Mouse (Mus musculus) liver, embryonic 12.5 days (tissue): ENCODE measurements around the gene Asb16. TPM values are rescaled to one million over a fixed set of nuclear protein-coding genes. Genes with fewer than 3 reads are reported as not detected.
A peak's percentile ranks its signal among the peaks of the same experiment; 100 is the strongest.

Source experiments
- ATAC-seq: fragments of 200-750 bp; cut with Nextera tagmentation; 2 replicates; pipeline ENCODE4 v1.8.0; 2017; ENCODE audit warnings: moderate number of reproducible peaks, mild to moderate bottlenecking, moderate library complexity
- H3K27ac ChIP-seq: fragments of 300-500 bp; sonication (generic); 2 replicates; pipeline ENCODE4 v1.5.1; 2016; ENCODE audit warnings: mild to moderate bottlenecking
- H3K27me3 ChIP-seq: fragments of 300-500 bp; sonication (generic); replicated peaks from 2 replicates; pipeline ENCODE4 v1.6.1; 2016; ENCODE audit warnings: mild to moderate bottlenecking, moderate library complexity
- H3K36me3 ChIP-seq: fragments of 300-500 bp; sonication (generic); 2 replicates; pipeline ENCODE4 v1.6.1; 2016; ENCODE audit warnings: mild to moderate bottlenecking, moderate library complexity
- H3K4me1 ChIP-seq: fragments of 300-500 bp; sonication (generic); 2 replicates; pipeline ENCODE4 v1.6.1; 2016
- H3K4me2 ChIP-seq: fragments of 300-500 bp; sonication (generic); 2 replicates; pipeline ENCODE4 v1.6.1; 2016; ENCODE audit warnings: mild to moderate bottlenecking, moderate library complexity
- H3K4me3 ChIP-seq: fragments of 300-500 bp; sonication (generic); 2 replicates; pipeline ENCODE4 v1.5.1; 2016; ENCODE audit warnings: mild to moderate bottlenecking, moderate library complexity
- H3K9ac ChIP-seq: fragments of 300-500 bp; sonication (generic); 2 replicates; pipeline ENCODE4 v1.6.1; 2016; ENCODE audit warnings: mild to moderate bottlenecking, moderate library complexity
- H3K9me3 ChIP-seq: fragments of 300-500 bp; sonication (generic); replicated peaks from 2 replicates; pipeline ENCODE4 v1.6.1; 2016; ENCODE audit warnings: mild to moderate bottlenecking, moderate library complexity
- WGBS: fragments of 180-500 bp; shearing (Covaris S2); methylation state at CpG from one replicate; pipeline ENCODE4 v1.1.7; 2016; ENCODE audit not compliant: insufficient replicate concordance; 5-methylcytosine and 5-hydroxymethylcytosine counted together
- polyA plus RNA-seq: library from polyadenylated mRNA; unstranded; fragments of >200 nt; fragmentation: Nextera tagmentation; extraction: Ambion mirVana; gene quantifications from 2 replicates; pipeline ENCODE4 v1.2.1, GENCODE M21; 2016

The Asb16 gene
- polyA plus RNA-seq, 1 experiment from 2014 or later, result 0.05 TPM

- 64% methylated on average over 14 of the region's 14 CpGs for WGBS
- Histone ChIP-seq H3K27me3 (peaks cover 20% of the 10 kb centered on the region), H3K9ac (peak overlapping the region; percentile 48; the same call in 1 of the 2 replicates), H3K9me3 (no peaks in the 10 kb centered on the region), H3K36me3 (peaks cover 3% of the 10 kb centered on the region), H3K4me3 (no peak overlapping the region; the same call in 1 of the 2 replicates), H3K27ac (no peak overlapping the region), H3K4me1 (peaks cover 21% of the 10 kb centered on the region), H3K4me2 (peak overlapping the region; percentile 60)
- no peak for ATAC-seq
Observed at GRCm38 (mm10) chr11:102245581-102246272, 22.8 kb upstream of the Asb16 start.

- H3K9ac ChIP-seq, result no peak overlapping the region
- WGBS, result 72% methylated on average over 6 of the region's 6 CpGs
- ATAC-seq, result no peak
- no peak overlapping the region for H3K4me3 ChIP-seq
- H3K36me3 ChIP-seq, result peaks cover 8% of the 10 kb centered on the region
- H3K9me3 ChIP-seq, result no peaks in the 10 kb centered on the region
- no peak overlapping the region for H3K27ac ChIP-seq
- H3K4me1 ChIP-seq, result peaks cover 21% of the 10 kb centered on the region
- H3K4me2 ChIP-seq, result no peak overlapping the region
- H3K27me3 ChIP-seq, result peaks cover 20% of the 10 kb centered on the region
Observed at GRCm38 (mm10) chr11:102246273-102246635, 22.3 kb upstream of the Asb16 start.

GRCm38 (mm10) chr11:102246871-102247270 is 21.7 kb upstream of the Asb16 start:
- Histone ChIP-seq H3K4me2 (no peak overlapping the region), H3K9me3 (no peaks in the 10 kb centered on the region), H3K9ac (no peak overlapping the region), H3K27ac (no peak overlapping the region), H3K36me3 (peaks cover 14% of the 10 kb centered on the region), H3K4me1 (peaks cover 21% of the 10 kb centered on the region), H3K4me3 (no peak overlapping the region), H3K27me3 (peaks cover 20% of the 10 kb centered on the region)
- no peak for ATAC-seq
- WGBS, result 73% methylated on average over 4 of the region's 4 CpGs

DNA sequence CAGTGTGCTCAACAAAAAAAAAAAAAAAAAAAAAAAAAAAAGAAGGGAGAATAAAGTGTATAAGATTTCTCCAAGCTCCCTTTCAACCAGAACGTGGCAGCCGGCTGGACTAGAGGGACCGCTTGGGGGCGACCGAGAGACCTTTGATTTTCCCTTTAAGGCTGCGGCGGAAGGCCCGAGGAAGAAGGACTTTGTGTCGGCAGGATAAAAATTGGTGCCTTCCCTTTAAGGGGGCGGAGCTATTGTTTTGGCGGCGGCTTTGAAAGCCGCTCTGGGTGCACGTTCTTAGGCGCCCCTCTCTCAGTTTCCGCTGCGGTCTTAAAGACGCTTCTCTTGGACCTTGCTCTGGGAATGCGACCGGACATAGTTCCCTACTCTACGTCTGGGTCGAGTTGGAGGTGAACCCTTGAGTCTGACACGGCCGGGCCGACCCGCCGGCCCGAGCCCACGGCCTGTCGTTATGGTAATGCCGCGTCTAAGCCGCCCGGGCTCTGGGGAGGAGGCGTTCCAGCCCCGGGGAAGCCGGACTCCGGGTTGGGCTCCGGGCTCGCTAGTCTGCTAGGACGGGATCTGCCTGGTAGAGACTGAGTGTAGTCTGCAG is 19.8 kb upstream of the Asb16 start, which contains the start of gene BC030867:
BC030867 (plus strand) TSS at position 253 of the 601 bp plus-strand sequence.
- Histone ChIP-seq H3K4me3 (peak within 1 kb of the TSS; percentile 82), H3K4me1 (peaks cover 21% of the 10 kb centered on the region), H3K36me3 (peaks cover 23% of the 10 kb centered on the region), H3K4me2 (peak within 1 kb of the TSS; percentile 92), H3K9ac (peak within 1 kb of the TSS; percentile 85), H3K27me3 (peaks cover 20% of the 10 kb centered on the region), H3K27ac (peak within 1 kb of the TSS; percentile 76), H3K9me3 (no peaks in the 10 kb centered on the region)
- WGBS, result 1% methylated on average over 41 of the region's 41 CpGs
- peak; percentile 83 for ATAC-seq

DNA sequence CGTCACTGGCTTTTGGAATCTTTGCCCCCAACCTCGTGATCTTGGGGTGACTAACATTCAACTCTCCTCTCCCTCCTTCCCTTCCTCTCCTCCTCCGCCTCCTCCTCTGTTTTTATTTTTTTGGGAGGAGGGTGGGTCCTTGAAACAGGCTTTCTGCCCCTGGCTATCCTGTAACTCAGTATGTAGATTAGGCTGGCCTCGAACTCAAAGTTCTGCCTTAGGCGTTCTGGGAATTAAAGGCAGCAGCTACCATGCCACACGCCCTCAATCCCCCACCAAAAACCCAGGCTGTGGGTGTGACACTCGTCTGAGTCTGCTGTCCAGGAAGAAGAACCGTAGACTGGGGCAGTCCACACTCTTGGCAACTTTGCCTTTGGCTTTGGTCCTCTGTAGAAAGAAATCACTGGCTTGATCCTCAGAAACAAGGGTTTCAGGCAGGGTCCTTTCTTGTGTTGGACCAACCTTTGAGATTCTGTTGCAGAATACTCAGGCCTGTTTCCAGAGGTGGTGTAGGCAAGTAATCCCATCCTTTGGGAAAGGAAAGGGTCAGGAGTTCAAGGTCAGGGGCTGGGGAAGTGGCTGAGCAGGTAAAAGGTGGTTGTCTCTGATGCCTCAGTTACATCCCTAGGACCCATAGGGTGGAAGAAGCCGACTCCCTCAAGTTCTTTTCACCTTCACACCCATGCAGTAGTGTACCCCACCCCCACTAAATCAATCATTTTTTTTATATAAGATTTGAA is 19.0 kb upstream of the Asb16 start:
- Histone ChIP-seq H3K27me3 (peaks cover 15% of the 10 kb centered on the region), H3K4me1 (peaks cover 20% of the 10 kb centered on the region), H3K4me3 (peak overlapping the region; percentile 82), H3K9me3 (no peaks in the 10 kb centered on the region), H3K4me2 (peak overlapping the region; percentile 92), H3K27ac (peak overlapping the region; percentile 76), H3K9ac (peak overlapping the region; percentile 85), H3K36me3 (peaks cover 29% of the 10 kb centered on the region)
- 10% methylated on average over 9 of the region's 9 CpGs for WGBS
- peak; percentile 21; the same call in 1 of the 2 replicates for ATAC-seq

- no peak overlapping the region for H3K4me2 ChIP-seq
- H3K27me3 ChIP-seq, result no peaks in the 10 kb centered on the region
- H3K9ac ChIP-seq, result no peak overlapping the region
- H3K4me3 ChIP-seq, result no peak overlapping the region
- no peak for ATAC-seq
- H3K36me3 ChIP-seq, result peaks cover 81% of the 10 kb centered on the region
- H3K4me1 ChIP-seq, result peaks cover 12% of the 10 kb centered on the region
- WGBS, result 63% methylated on average over 9 of the region's 9 CpGs
- no peaks in the 10 kb centered on the region for H3K9me3 ChIP-seq
- H3K27ac ChIP-seq, result no peak overlapping the region
Observed at GRCm38 (mm10) chr11:102257514-102257913, 11.0 kb upstream of the Asb16 start.

DNA sequence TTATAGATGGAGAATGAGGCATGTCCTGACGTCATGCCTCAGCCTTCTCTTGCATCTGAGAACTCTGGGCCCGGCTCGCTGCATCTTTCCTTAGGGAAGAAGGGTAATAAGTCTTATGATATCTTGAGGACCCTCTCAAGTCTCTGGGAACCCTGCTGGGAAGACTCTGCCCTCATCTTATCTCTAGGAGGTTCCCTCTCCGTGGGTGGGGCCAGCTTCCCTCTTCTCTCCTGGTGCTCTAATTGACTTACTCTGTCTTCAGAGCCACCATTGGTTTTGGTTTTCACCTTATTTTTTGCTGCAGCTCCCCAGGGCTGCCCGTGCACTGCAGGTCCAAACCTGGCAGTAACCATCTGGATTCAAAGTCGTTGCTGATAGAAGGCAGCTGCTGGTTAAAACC is 10.4 kb upstream of the Asb16 start:
- ATAC-seq, result no peak
- 69% methylated on average over 6 of the region's 6 CpGs for WGBS
- Histone ChIP-seq H3K4me1 (peaks cover 12% of the 10 kb centered on the region), H3K4me2 (no peak overlapping the region), H3K9ac (0 out of 2 replicates have a peak overlapping the region, but pooled peaks have one; percentile 8), H3K9me3 (no peaks in the 10 kb centered on the region), H3K27me3 (no peaks in the 10 kb centered on the region), H3K36me3 (peaks cover 83% of the 10 kb centered on the region), H3K27ac (no peak overlapping the region; the same call in 1 of the 2 replicates), H3K4me3 (no peak overlapping the region)

DNA sequence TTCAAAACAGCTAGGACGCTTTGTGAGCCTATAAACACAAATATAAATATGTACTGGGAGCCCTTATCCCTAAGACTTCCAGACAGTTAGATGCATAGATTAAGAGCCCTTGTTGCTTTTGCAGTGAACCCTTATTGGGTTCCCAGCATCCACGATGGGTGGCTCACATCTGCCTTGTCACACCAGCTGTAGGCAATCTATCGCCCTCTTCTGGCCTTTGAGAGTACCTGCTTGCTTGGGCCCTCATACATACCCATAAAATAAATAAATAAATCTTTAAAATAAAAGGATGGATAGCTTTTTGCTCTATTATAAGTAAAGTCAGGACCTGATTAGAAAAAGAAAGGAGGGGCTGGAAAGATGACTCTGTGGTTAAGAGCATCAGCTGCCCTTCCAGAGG is 10.0 kb upstream of the Asb16 start:
- H3K27me3 ChIP-seq, result no peaks in the 10 kb centered on the region
- peaks cover 87% of the 10 kb centered on the region for H3K36me3 ChIP-seq
- no peak overlapping the region for H3K4me3 ChIP-seq
- peaks cover 12% of the 10 kb centered on the region for H3K4me1 ChIP-seq
- H3K27ac ChIP-seq, result no peak overlapping the region
- H3K9ac ChIP-seq, result 0 out of 2 replicates have a peak overlapping the region, but pooled peaks have one; percentile 8
- no peak overlapping the region for H3K4me2 ChIP-seq
- no peaks in the 10 kb centered on the region for H3K9me3 ChIP-seq
- 82% methylated on average over 3 of the region's 3 CpGs for WGBS
- no peak for ATAC-seq

GRCm38 (mm10) chr11:102263211-102263610 is 5.3 kb upstream of the Asb16 start:
- Histone ChIP-seq H3K4me2 (no peak overlapping the region), H3K4me3 (no peak overlapping the region), H3K4me1 (peaks cover 16% of the 10 kb centered on the region), H3K27ac (no peak overlapping the region), H3K9ac (no peak overlapping the region), H3K9me3 (no peaks in the 10 kb centered on the region), H3K36me3 (peaks cover 68% of the 10 kb centered on the region), H3K27me3 (no peaks in the 10 kb centered on the region)
- 85% methylated on average over 7 of the region's 7 CpGs for WGBS
- no peak for ATAC-seq

- no peaks in the 10 kb centered on the region for H3K9me3 ChIP-seq
- H3K27ac ChIP-seq, result no peak overlapping the region
- no peak for ATAC-seq
- H3K36me3 ChIP-seq, result peaks cover 44% of the 10 kb centered on the region
- H3K4me3 ChIP-seq, result no peak overlapping the region
- H3K4me1 ChIP-seq, result peaks cover 13% of the 10 kb centered on the region; the same call in 1 of the 2 replicates
- H3K4me2 ChIP-seq, result no peak overlapping the region
- WGBS, result 67% methylated on average over 14 of the region's 14 CpGs
- no peak overlapping the region for H3K9ac ChIP-seq
- no peaks in the 10 kb centered on the region; the same call in 1 of the 2 replicates for H3K27me3 ChIP-seq
Observed at GRCm38 (mm10) chr11:102265816-102266215, 2.7 kb upstream of the Asb16 start.

GRCm38 (mm10) chr11:102266631-102267355 is 1.8 kb upstream of the Asb16 start:
- Histone ChIP-seq H3K4me3 (no peak overlapping the region), H3K27me3 (no peaks in the 10 kb centered on the region; the same call in 1 of the 2 replicates), H3K36me3 (peaks cover 35% of the 10 kb centered on the region), H3K9ac (no peak overlapping the region), H3K4me1 (peaks cover 13% of the 10 kb centered on the region; the same call in 1 of the 2 replicates), H3K27ac (no peak overlapping the region), H3K9me3 (no peaks in the 10 kb centered on the region), H3K4me2 (0 out of 2 replicates have a peak overlapping the region, but pooled peaks have one; percentile 23)
- 81% methylated on average over 8 of the region's 8 CpGs for WGBS
- no peak for ATAC-seq
